Mouse (Mus musculus) olfactory bulb, adult 2 months (tissue): Measurements from ENCODE around the gene Sec22c.

Experiments
- CTCF ChIP-seq: fragments of 200-500 bp; IDR thresholded peaks from 2 replicates; pipeline ENCODE4 v1.5.1; 2012; ENCODE audit warnings: low read depth, mild to moderate bottlenecking, low read length, moderate library complexity; ENCODE audit not compliant: insufficient read depth
- POLR2A ChIP-seq: fragments of 200-500 bp; IDR thresholded peaks from 2 replicates; pipeline ENCODE4 v1.6.1; 2012; ENCODE audit warnings: mild to moderate bottlenecking, low read depth, low read length, moderate library complexity; ENCODE audit not compliant: insufficient read depth

GRCm38 (mm10) chr9:121675556-121675955 is 29.7 kb downstream of the Sec22c start:
- TF ChIP-seq POLR2A (no peak), CTCF (no peak)
